Mouse (Mus musculus): Measurements from ENCODE around the gene Cct8. TPM values are rescaled to one million over a fixed set of nuclear protein-coding genes. Genes with fewer than 3 reads are reported as not detected.
A peak's percentile ranks its signal among the peaks of the same experiment; 100 is the strongest.

Gene Cct8
- total RNA-seq, 2 experiments from 2014 or later: 180 to 183 TPM

GRCm38 (mm10) chr16:87445528-87445927 is 50.1 kb downstream of the Cct8 start:
- no peak for DNase-seq (ENCODE audit: low spot score in 2 of 2)

- no peak for DNase-seq (ENCODE audit: low spot score in 2 of 2)
Observed at GRCm38 (mm10) chr16:87445110-87445509, 50.6 kb downstream of the Cct8 start.

- DNase-seq (ENCODE audit: low spot score in 2 of 2): no peak
Observed at GRCm38 (mm10) chr16:87444071-87444470, 51.6 kb downstream of the Cct8 start.

- no peak for DNase-seq (ENCODE audit: low spot score in 2 of 2)
Observed at GRCm38 (mm10) chr16:87443245-87443644, 52.4 kb downstream of the Cct8 start.

- no peak for DNase-seq (ENCODE audit: low spot score in 2 of 2)
Observed at GRCm38 (mm10) chr16:87442291-87442690, 53.4 kb downstream of the Cct8 start.

GRCm38 (mm10) chr16:87441089-87441488 is 54.6 kb downstream of the Cct8 start:
- no peak for DNase-seq (ENCODE audit: low spot score in 2 of 2)

GRCm38 (mm10) chr16:87440184-87440686 is 55.4 kb downstream of the Cct8 start, which contains the start of gene Rwdd2b:
Gene Rwdd2b (minus strand): TSS chr16:87440573.
- peak; percentile 90 to 94 for DNase-seq (ENCODE audit: low spot score in 2 of 2)

- no peak for DNase-seq (ENCODE audit: low spot score in 2 of 2)
Observed at GRCm38 (mm10) chr16:87438697-87439096, 57.0 kb downstream of the Cct8 start.

- no peak for DNase-seq (ENCODE audit: low spot score in 2 of 2)
Observed at GRCm38 (mm10) chr16:87437096-87437495, 58.6 kb downstream of the Cct8 start.

- no peak for DNase-seq (ENCODE audit: low spot score in 2 of 2)
Observed at GRCm38 (mm10) chr16:87435411-87436205, 60.1 kb downstream of the Cct8 start.

GRCm38 (mm10) chr16:87434946-87435345 is 60.7 kb downstream of the Cct8 start:
- DNase-seq (ENCODE audit: low spot score in 2 of 2): no peak

GRCm38 (mm10) chr16:87434266-87434665 is 61.4 kb downstream of the Cct8 start:
- no peak for DNase-seq (ENCODE audit: low spot score in 2 of 2)

Other genes with a start within 250 kb of the Cct8 start
- gene N6amt1, start 141.7 kb downstream of the Cct8 start, total RNA-seq (2021): 10 to 100 TPM; 16.7 to 17.1 TPM
- gene Ltn1, start 63.3 kb downstream of the Cct8 start, total RNA-seq (2021): 10 to 100 TPM; 44.0 to 47.1 TPM
- gene Rwdd2b, start 55.3 kb downstream of the Cct8 start, total RNA-seq (2021): 1 to 10 TPM; 8.7 to 9.7 TPM
- gene Usp16, start 41.2 kb downstream of the Cct8 start, total RNA-seq (2021): 10 to 100 TPM; 36.7 to 44.2 TPM
- under 1 TPM; 0.37 to 0.47 TPM for gene Map3k7cl, start 57.5 kb upstream of the Cct8 start, total RNA-seq (2021)
- gene Bach1, start 203.1 kb upstream of the Cct8 start, total RNA-seq (2021): 10 to 100 TPM; 10.9 to 12.6 TPM